In genomic region chr2:11601795-11602194, GRCm38 (mm10) we compare ENCODE assay signal across 12 mouse cellular contexts. TPM values are rescaled to one million over a fixed set of nuclear protein-coding genes. Genes with fewer than 3 reads are reported as not detected.
DNase-seq lines count a peak whose midpoint lies in the region; ATAC-seq and TF ChIP-seq lines count a peak whose summit lies in the region.
"Had no signal": no experiment of that assay in that cellular context is flagged by ENCODE, and none has a peak within 500 bp of the region (broad histone marks: within the 10 kb centered on the region; RNA-seq: fewer than 3 reads in every experiment).

No protein-coding gene starts in this region.

- H3K4me1 ChIP-seq in kidney, embryonic 14.5 days (ENCODE audit: control insufficient read depth, insufficient read depth, low read length) = peaks cover 8% of the 10 kb centered on the region; the same call in 1 of the 2 replicates
- no peaks in the 10 kb centered on the region; the same call in 1 of the 2 replicates for H3K4me1 ChIP-seq in kidney, adult 2 months (ENCODE audit: control insufficient read depth, insufficient read depth, low read length)
- H3K4me1 ChIP-seq in embryonic facial prominence, embryonic 10.5 days = peaks cover 9% of the 10 kb centered on the region
- peaks cover 9% of the 10 kb centered on the region for H3K4me1 ChIP-seq in hindbrain, embryonic 16.5 days (ENCODE audit: control insufficient read depth, insufficient read depth, low read depth, low read length)
- peaks cover 8% of the 10 kb centered on the region for H3K4me1 ChIP-seq in midbrain, embryonic 14.5 days (ENCODE audit: control insufficient read depth, insufficient read depth, low read length)

- intact Hi-C loops in left cerebral cortex, postnatal 36 days (cut with DNase I) = loop anchor here (5.0 kb wide), 2 partner anchors 61 to 86 kb away; no protein-coding TSS in a partner anchor

- peaks cover 35% of the 10 kb centered on the region for H3K36me3 ChIP-seq in kidney, embryonic 14.5 days (ENCODE audit: control insufficient read depth, insufficient read depth, low read length)
- no peaks in the 10 kb centered on the region for H3K36me3 ChIP-seq in kidney, adult 2 months (ENCODE audit: control insufficient read depth, insufficient read depth, low read length)
- peaks cover 44% of the 10 kb centered on the region for H3K36me3 ChIP-seq in embryonic facial prominence, embryonic 10.5 days (replicated peaks)
- peaks cover 23% of the 10 kb centered on the region for H3K36me3 ChIP-seq in hindbrain, embryonic 16.5 days (ENCODE audit: control insufficient read depth, insufficient read depth, low read length)
- peaks cover 37% of the 10 kb centered on the region for H3K36me3 ChIP-seq in midbrain, embryonic 14.5 days (ENCODE audit: control insufficient read depth, insufficient read depth, low read length)

- DNase-seq in kidney, adult 2 months = no peak
- DNase-seq in embryonic facial prominence, embryonic 10.5 days (ENCODE audit: low spot score) = no peak
- DNase-seq in midbrain, embryonic 14.5 days = no peak
- no peak for DNase-seq in adrenal gland, postnatal 10 days
- no peak for DNase-seq in thymus, postnatal 10 days (ENCODE audit: low spot score in 2 of 2)
- no peak for DNase-seq in left cerebral cortex, postnatal 36 days (ENCODE audit: low spot score in 2 of 2)
- DNase-seq: cerebellum, adult 18-20 months; kidney, adult 11 months had no signal

- H3K9ac ChIP-seq in kidney, embryonic 14.5 days (ENCODE audit: low read depth, low read length) = peak overlapping the region; percentile 96; the same call in 1 of the 2 replicates
- no peak overlapping the region; the same call in 1 of the 2 replicates for H3K9ac ChIP-seq in hindbrain, embryonic 16.5 days (ENCODE audit: low read depth, low read length)
- peak overlapping the region; percentile 98; the same call in 1 of the 2 replicates for H3K9ac ChIP-seq in midbrain, embryonic 14.5 days (replicated peaks; ENCODE audit: low read length)

- TF ChIP-seq CTCF in kidney, adult 2 months (conservative IDR thresholded peaks at IDR 0.05; ENCODE audit: insufficient read depth, insufficient read length, low read depth, low read length) = no peak

- H3K4me2 ChIP-seq in kidney, embryonic 14.5 days (replicated peaks; ENCODE audit: low read depth, low read length) = peak overlapping the region; percentile 83
- H3K4me2 ChIP-seq in hindbrain, embryonic 16.5 days (ENCODE audit: low read length) = peak overlapping the region; percentile 74
- H3K4me2 ChIP-seq in midbrain, embryonic 14.5 days (ENCODE audit: low read length) = peak overlapping the region; percentile 87

- peak overlapping the region; percentile 96 for H3K4me3 ChIP-seq in kidney, embryonic 14.5 days (ENCODE audit: low read length)
- no peak overlapping the region for H3K4me3 ChIP-seq in kidney, adult 2 months (ENCODE audit: insufficient read depth, low read depth, low read length)
- peak overlapping the region; percentile 97 for H3K4me3 ChIP-seq in embryonic facial prominence, embryonic 10.5 days
- H3K4me3 ChIP-seq in hindbrain, embryonic 16.5 days (ENCODE audit: low read length) = peak overlapping the region; percentile 97
- peak overlapping the region; percentile 94 for H3K4me3 ChIP-seq in midbrain, embryonic 14.5 days (replicated peaks; ENCODE audit: low read depth, low read length)

- no peaks in the 10 kb centered on the region for H3K9me3 ChIP-seq in kidney, embryonic 14.5 days (ENCODE audit: control insufficient read depth, low read length)
- H3K9me3 ChIP-seq in embryonic facial prominence, embryonic 10.5 days = no peaks in the 10 kb centered on the region
- no peaks in the 10 kb centered on the region for H3K9me3 ChIP-seq in hindbrain, embryonic 16.5 days (ENCODE audit: control insufficient read depth, low read length)
- H3K9me3 ChIP-seq in midbrain, embryonic 14.5 days (ENCODE audit: control insufficient read depth, low read length) = no peaks in the 10 kb centered on the region

- no peak for ATAC-seq in kidney, embryonic 14.5 days (ENCODE audit: low FRiP score, low TSS enrichment)
- no peak for ATAC-seq in hindbrain, embryonic 16.5 days
- ATAC-seq in midbrain, embryonic 14.5 days (ENCODE audit: low FRiP score, low TSS enrichment) = no peak

- no peaks in the 10 kb centered on the region for H3K27me3 ChIP-seq in kidney, embryonic 14.5 days (ENCODE audit: control insufficient read depth, insufficient read depth, low read length)
- H3K27me3 ChIP-seq in kidney, adult 2 months (replicated peaks; ENCODE audit: control insufficient read depth, insufficient read depth, low read length) = no peaks in the 10 kb centered on the region
- H3K27me3 ChIP-seq in embryonic facial prominence, embryonic 10.5 days (replicated peaks; ENCODE audit: low read depth, poor library complexity, severe bottlenecking) = no peaks in the 10 kb centered on the region
- H3K27me3 ChIP-seq in hindbrain, embryonic 16.5 days (replicated peaks; ENCODE audit: control insufficient read depth, insufficient read depth, low read length) = no peaks in the 10 kb centered on the region
- H3K27me3 ChIP-seq in midbrain, embryonic 14.5 days (ENCODE audit: control insufficient read depth, insufficient read depth, low read length) = no peaks in the 10 kb centered on the region

- no peak overlapping the region for H3K27ac ChIP-seq in kidney, embryonic 14.5 days (ENCODE audit: low read depth, low read length)
- no peak overlapping the region for H3K27ac ChIP-seq in kidney, adult 2 months (ENCODE audit: insufficient read depth, low read depth, low read length)
- peak overlapping the region; percentile 97; the same call in 1 of the 2 replicates for H3K27ac ChIP-seq in embryonic facial prominence, embryonic 10.5 days (replicated peaks)
- H3K27ac ChIP-seq in hindbrain, embryonic 16.5 days (ENCODE audit: low read depth, low read length) = no peak overlapping the region
- no peak overlapping the region for H3K27ac ChIP-seq in midbrain, embryonic 14.5 days (replicated peaks; ENCODE audit: low read depth, low read length)

- WGBS in kidney, embryonic 14.5 days = 77% methylated on average over 6 of the region's 6 CpGs
- WGBS in kidney, adult 2 months = 73% methylated on average over 6 of the region's 6 CpGs
- WGBS in embryonic facial prominence, embryonic 10.5 days = 85% methylated on average over 6 of the region's 6 CpGs
- WGBS in hindbrain, embryonic 16.5 days = 84% methylated on average over 6 of the region's 6 CpGs
- 83% methylated on average over 6 of the region's 6 CpGs for WGBS in midbrain, embryonic 14.5 days

- TF ChIP-seq POLR2A in kidney, adult 2 months (IDR thresholded peaks at IDR 0.05; ENCODE audit: low read depth, low read length) = no peak

RNA-seq across cellular contexts. Expression of gene Rbm17, which starts 2.2 kb away (rescaled TPM):
- 154 and 165 TPM in 2 replicates for polyA plus RNA-seq in kidney, embryonic 14.5 days (2014; fragmentation: Nextera tagmentation; extraction: Ambion mirVana)
- polyA plus RNA-seq in kidney, adult 2 months (2012; rRNA removed) = 41.3 and 48.7 TPM in 2 replicates
- 201 TPM in 2 replicates for polyA plus RNA-seq in embryonic facial prominence, embryonic 10.5 days (2016; fragmentation: Nextera tagmentation; extraction: Ambion mirVana)
- polyA plus RNA-seq in hindbrain, embryonic 16.5 days (2015; fragmentation: Nextera tagmentation; extraction: Ambion mirVana) = 120 and 125 TPM in 2 replicates
- 118 and 125 TPM in 2 replicates for polyA plus RNA-seq in midbrain, embryonic 14.5 days (2014; fragmentation: Nextera tagmentation; extraction: Ambion mirVana)
- 100 to 1,000 TPM; 116 to 118 TPM for total RNA-seq in adrenal gland, postnatal 10 days (2021)
- total RNA-seq in left cerebral cortex, postnatal 36 days (2021) = 10 to 100 TPM; 79.2 to 82.2 TPM

RNA-seq across cellular contexts. Expression of gene Gm17490, which starts 24.3 kb away (rescaled TPM):
- polyA plus RNA-seq in kidney, embryonic 14.5 days (2014; fragmentation: Nextera tagmentation; extraction: Ambion mirVana) = not detected in 2 replicates
- polyA plus RNA-seq in kidney, adult 2 months (2012; rRNA removed) = not detected in 2 replicates
- not detected in 2 replicates for polyA plus RNA-seq in embryonic facial prominence, embryonic 10.5 days (2016; fragmentation: Nextera tagmentation; extraction: Ambion mirVana)
- polyA plus RNA-seq in hindbrain, embryonic 16.5 days (2015; fragmentation: Nextera tagmentation; extraction: Ambion mirVana) = not detected in 2 replicates
- polyA plus RNA-seq in midbrain, embryonic 14.5 days (2014; fragmentation: Nextera tagmentation; extraction: Ambion mirVana) = not detected in 2 replicates
- total RNA-seq in adrenal gland, postnatal 10 days (2021) = not detected
- total RNA-seq in left cerebral cortex, postnatal 36 days (2021) = not detected
- total RNA-seq: neutrophil, adult 5-6 weeks had no signal
- polyA plus RNA-seq: Patski had no signal

RNA-seq across cellular contexts. Expression of gene Il2ra, which starts 40.8 kb away (rescaled TPM):
- polyA plus RNA-seq in kidney, embryonic 14.5 days (2014; fragmentation: Nextera tagmentation; extraction: Ambion mirVana) = not detected in 2 replicates
- polyA plus RNA-seq in kidney, adult 2 months (2012; rRNA removed) = 0.14 and 0.42 TPM in 2 replicates
- polyA plus RNA-seq in embryonic facial prominence, embryonic 10.5 days (2016; fragmentation: Nextera tagmentation; extraction: Ambion mirVana) = not detected in 2 replicates
- polyA plus RNA-seq in hindbrain, embryonic 16.5 days (2015; fragmentation: Nextera tagmentation; extraction: Ambion mirVana) = 0.08 TPM in 1 of 2 replicates, not detected in the other
- not detected in 2 replicates for polyA plus RNA-seq in midbrain, embryonic 14.5 days (2014; fragmentation: Nextera tagmentation; extraction: Ambion mirVana)
- under 1 TPM; 0.48 to 0.66 TPM for total RNA-seq in adrenal gland, postnatal 10 days (2021)
- under 1 TPM; 0.09 to 0.15 TPM for total RNA-seq in left cerebral cortex, postnatal 36 days (2021)
- polyA plus RNA-seq: Patski had no signal

RNA-seq across cellular contexts. Expression of gene Pfkfb3, which starts 47.9 kb away (rescaled TPM):
- 10.5 and 11.2 TPM in 2 replicates for polyA plus RNA-seq in kidney, embryonic 14.5 days (2014; fragmentation: Nextera tagmentation; extraction: Ambion mirVana)
- 18.3 and 22.2 TPM in 2 replicates for polyA plus RNA-seq in kidney, adult 2 months (2012; rRNA removed)
- polyA plus RNA-seq in embryonic facial prominence, embryonic 10.5 days (2016; fragmentation: Nextera tagmentation; extraction: Ambion mirVana) = 15.4 and 17.0 TPM in 2 replicates
- 28.5 and 33.9 TPM in 2 replicates for polyA plus RNA-seq in hindbrain, embryonic 16.5 days (2015; fragmentation: Nextera tagmentation; extraction: Ambion mirVana)
- polyA plus RNA-seq in midbrain, embryonic 14.5 days (2014; fragmentation: Nextera tagmentation; extraction: Ambion mirVana) = 28.7 and 31.4 TPM in 2 replicates
- 100 to 1,000 TPM; 107 to 116 TPM for total RNA-seq in adrenal gland, postnatal 10 days (2021)
- total RNA-seq in left cerebral cortex, postnatal 36 days (2021) = 10 to 100 TPM; 25.0 to 32.4 TPM
